Mouse (Mus musculus) ES-E14 (cell line): ENCODE results near the gene Gtdc1. TPM values are rescaled to one million over a fixed set of nuclear protein-coding genes. Genes with fewer than 3 reads are reported as not detected.

ENCODE experiments used
- DNase-seq: peaks from one replicate; pipeline ENCODE4 v3.0.0-alpha.2; 2013; ENCODE audit warnings: low read depth, low spot score
- H3K27ac ChIP-seq: 2 replicates; pipeline ENCODE4 v1.5.1; 2012; ENCODE audit warnings: low read depth, mild to moderate bottlenecking, low read length, moderate library complexity, mixed read lengths; ENCODE audit not compliant: poor library complexity, insufficient read depth, severe bottlenecking
- H3K36me3 ChIP-seq: 2 replicates; pipeline ENCODE4 v1.6.1; 2012; ENCODE audit warnings: mild to moderate bottlenecking, low read length, moderate library complexity, mixed read lengths; ENCODE audit not compliant: control insufficient read depth, poor library complexity, insufficient read depth, severe bottlenecking
- H3K4me1 ChIP-seq, 2 experiments: fragments of 150-350 bp in 1 of 2; sonication (generic) in 1 of 2; 2 replicates each; pipeline ENCODE4 v1.6.1; 2012; ENCODE audit warnings: low read length in 2 of 2, mild to moderate bottlenecking in 1 of 2, mixed read lengths in 1 of 2; ENCODE audit not compliant: control insufficient read depth in 2 of 2, insufficient read depth in 2 of 2, poor library complexity in 1 of 2
- H3K4me3 ChIP-seq, 2 experiments: fragments of 150-350 bp in 1 of 2; sonication (generic) in 1 of 2; 2 replicates each; pipeline ENCODE4 v1.5.1; 2012; ENCODE audit warnings: low read length in 2 of 2, low read depth in 1 of 2, mild to moderate bottlenecking in 1 of 2, mixed read lengths in 1 of 2; ENCODE audit not compliant: insufficient read depth in 1 of 2, poor library complexity in 1 of 2, severe bottlenecking in 1 of 2
- H3K9ac ChIP-seq: 2 replicates; pipeline ENCODE4 v1.6.1; 2012; ENCODE audit warnings: low read depth, mild to moderate bottlenecking, low read length, mixed read lengths; ENCODE audit not compliant: poor library complexity, insufficient read depth, severe bottlenecking
- H3K9me3 ChIP-seq: fragments of 150-350 bp; sonication (generic); 2 replicates; pipeline ENCODE4 v1.6.1; 2012; ENCODE audit warnings: low read depth, mild to moderate bottlenecking, low read length; ENCODE audit not compliant: control insufficient read depth, insufficient read depth
- CHD2 ChIP-seq: IDR thresholded peaks from 2 replicates; pipeline ENCODE4 v1.6.1; 2014; ENCODE audit warnings: mild to moderate bottlenecking, low read depth, low read length, inconsistent platforms
- HCFC1 ChIP-seq: IDR thresholded peaks from 2 replicates; pipeline ENCODE4 v1.6.1; 2012; ENCODE audit warnings: low read length, inconsistent platforms, borderline replicate concordance; ENCODE audit not compliant: insufficient read depth
- MAFK ChIP-seq: IDR thresholded peaks from 2 replicates; pipeline ENCODE4 v1.6.1; 2014; ENCODE audit warnings: mild to moderate bottlenecking, low read depth, low read length, inconsistent platforms; ENCODE audit not compliant: insufficient read depth
- ZC3H11A ChIP-seq: IDR thresholded peaks from 2 replicates; pipeline ENCODE4 v1.6.1; 2012; ENCODE audit warnings: low read depth, mild to moderate bottlenecking, inconsistent platforms, low read length, borderline replicate concordance
- ZNF384 ChIP-seq: IDR thresholded peaks from 2 replicates; pipeline ENCODE4 v1.6.1; 2012; ENCODE audit warnings: low read depth, low read length, inconsistent platforms
- in situ Hi-C, 2 experiments: fragments of 600-800 bp; cut with MboI; formaldehyde crosslinking; loops; one replicate each; pipeline ENCODE4 v1.15.1; 2025; ENCODE audit warnings: low sequenced_read_pairs in 2 of 2, inconsistent platforms in 1 of 2; ENCODE audit not compliant: unreplicated experiment in 2 of 2
- total RNA-seq: library from RNA; depleted of rRNA; stranded (reverse); fragments of 300-350 nt; gene quantifications from 2 replicates; pipeline ENCODE4 v1.2.3, GENCODE M21; 2012; rRNA removed

Gtdc1 gene
- 10.4 and 11.2 TPM in 2 replicates for total RNA-seq

GRCm38 (mm10) chr2:44927482-44927811, at the start of gene Gtdc1:
Gene Gtdc1, minus strand, starts transcription at chr2:44927657.
- TF ChIP-seq ZC3H11A (no peak), MAFK (no peak), CHD2 (no peak), HCFC1 (no peak), ZNF384 (no peak)
- H3K36me3 ChIP-seq: no peaks in the 10 kb centered on the region
- DNase-seq: no peak
- peak within 1 kb of the TSS; percentile 100 for H3K9ac ChIP-seq
- H3K4me1 ChIP-seq: peaks cover 0 to 3% of the 10 kb centered on the region in 2 experiments; a peak in 1 of 4 replicates
- peak within 1 kb of the TSS; percentile 93 for H3K27ac ChIP-seq
- peak within 1 kb of the TSS; percentile 96 to 100 for H3K4me3 ChIP-seq
- in situ Hi-C loops: no loop called here
- H3K9me3 ChIP-seq: no peaks in the 10 kb centered on the region

GRCm38 (mm10) chr2:44977051-44977450, 49.6 kb upstream of the Gtdc1 start:
- TF ChIP-seq CHD2 (no peak), MAFK (no peak), HCFC1 (no peak), ZC3H11A (no peak), ZNF384 (no peak)
- in situ Hi-C loops: no loop called here

GRCm38 (mm10) chr2:44976484-44976883, 49.0 kb upstream of the Gtdc1 start:
- no peak for DNase-seq
- no peaks in the 10 kb centered on the region for H3K36me3 ChIP-seq

More at GRCm38 (mm10) chr2:44977051-44977450, 49.6 kb upstream of the Gtdc1 start:
- Histone ChIP-seq H3K4me1 (no peaks in the 10 kb centered on the region), H3K9ac (no peak overlapping the region), H3K9me3 (no peaks in the 10 kb centered on the region), H3K4me3 (no peak overlapping the region), H3K27ac (no peak overlapping the region), H3K36me3 (no peaks in the 10 kb centered on the region)
- no peak for DNase-seq

GRCm38 (mm10) chr2:44973828-44974227, 46.4 kb upstream of the Gtdc1 start:
- Histone ChIP-seq H3K4me1 (peaks cover 3% of the 10 kb centered on the region in 2 experiments; a peak in 2 of 4 replicates), H3K36me3 (no peaks in the 10 kb centered on the region), H3K4me3 (no peak overlapping the region), H3K9me3 (no peaks in the 10 kb centered on the region), H3K27ac (no peak overlapping the region), H3K9ac (no peak overlapping the region)
- TF ChIP-seq CHD2 (no peak), MAFK (no peak), ZC3H11A (no peak), ZNF384 (no peak), HCFC1 (no peak)
- no peak for DNase-seq
- in situ Hi-C loops: no loop called here

More at GRCm38 (mm10) chr2:44976484-44976883, 49.0 kb upstream of the Gtdc1 start:
- no peak overlapping the region for H3K4me3 ChIP-seq
- no peak overlapping the region for H3K9ac ChIP-seq
- no peak for TF ChIP-seq ZNF384
- TF ChIP-seq CHD2: no peak
- no peak for TF ChIP-seq HCFC1
- TF ChIP-seq MAFK: no peak
- no peak for TF ChIP-seq ZC3H11A
- no peak overlapping the region for H3K27ac ChIP-seq
- peaks cover under 1 to 2% of the 10 kb centered on the region in 2 experiments; a peak in 2 of 4 replicates for H3K4me1 ChIP-seq
- H3K9me3 ChIP-seq: no peaks in the 10 kb centered on the region
- in situ Hi-C loops: no loop called here
